26 mouse cellular contexts compared by ENCODE assay signal in genomic region chr3:51248600-51248999, GRCm38 (mm10).
"Had no signal": no experiment of that assay in that cellular context is flagged by ENCODE, and none has a peak within 500 bp of the region (broad histone marks: within the 10 kb centered on the region; RNA-seq: fewer than 3 reads in every experiment).

No protein-coding gene starts in this region.

- H3K4me3 ChIP-seq: embryonic facial prominence, embryonic 10.5 days; embryonic facial prominence, embryonic 12.5 days; embryonic facial prominence, embryonic 13.5 days; embryonic facial prominence, embryonic 15.5 days; erythroblast, embryonic 14.5 days; forebrain, embryonic 10.5 days; forebrain, embryonic 12.5 days; forebrain, embryonic 13.5 days; forebrain, embryonic 15.5 days; gastrocnemius, adult 2 months; heart, adult 2 months; heart, embryonic 10.5 days had no signal

- H3K4me2 ChIP-seq: embryonic facial prominence, embryonic 12.5 days; embryonic facial prominence, embryonic 13.5 days; embryonic facial prominence, embryonic 15.5 days; forebrain, embryonic 12.5 days; forebrain, embryonic 13.5 days; forebrain, embryonic 15.5 days had no signal

- H3K27me3 ChIP-seq: embryonic facial prominence, embryonic 12.5 days; embryonic facial prominence, embryonic 13.5 days; embryonic facial prominence, embryonic 15.5 days; forebrain, embryonic 12.5 days; forebrain, embryonic 13.5 days; forebrain, embryonic 15.5 days had no signal

- H3K9ac ChIP-seq: embryonic facial prominence, embryonic 12.5 days; embryonic facial prominence, embryonic 13.5 days; embryonic facial prominence, embryonic 15.5 days; forebrain, embryonic 13.5 days; forebrain, embryonic 15.5 days; forebrain, postnatal 0 days had no signal

- H3K27ac ChIP-seq: embryonic facial prominence, embryonic 10.5 days; embryonic facial prominence, embryonic 13.5 days; embryonic facial prominence, embryonic 15.5 days; forebrain, embryonic 10.5 days; forebrain, embryonic 12.5 days; forebrain, embryonic 13.5 days; forebrain, embryonic 15.5 days; heart, adult 2 months; heart, embryonic 10.5 days had no signal

- ATAC-seq: forebrain, embryonic 13.5 days; forebrain, embryonic 14.5 days; forebrain, embryonic 15.5 days; forebrain, embryonic 16.5 days; forebrain, postnatal 0 days had no signal

- H3K9me3 ChIP-seq: embryonic facial prominence, embryonic 10.5 days; embryonic facial prominence, embryonic 12.5 days; embryonic facial prominence, embryonic 13.5 days; embryonic facial prominence, embryonic 15.5 days; forebrain, embryonic 10.5 days; forebrain, embryonic 12.5 days; forebrain, embryonic 13.5 days; forebrain, embryonic 15.5 days; heart, embryonic 10.5 days had no signal

- H3K4me1 ChIP-seq: embryonic facial prominence, embryonic 12.5 days; embryonic facial prominence, embryonic 13.5 days; embryonic facial prominence, embryonic 15.5 days; forebrain, embryonic 10.5 days; forebrain, embryonic 12.5 days; forebrain, embryonic 13.5 days; forebrain, embryonic 15.5 days had no signal

- DNase-seq: cerebellum, adult 9-11 months; cerebellum, postnatal 10 days; cerebellum, postnatal 14 days; cerebellum, postnatal 25 days; cerebellum, postnatal 36 days; embryo, embryonic 11 days; forebrain, postnatal 0 days; gastrocnemius, adult 2 months; gastrocnemius, postnatal 10 days; gastrocnemius, postnatal 14 days; gastrocnemius, postnatal 25 days; gastrocnemius, postnatal 36 days; heart, adult 18-20 months; heart, adult 2 months had no signal
